Mouse (Mus musculus) ZHBTc4 (cell line): ENCODE measurements around the gene Cacna2d2.

Experiments used
- DNase-seq: peaks from one replicate; pipeline ENCODE4 v3.0.0-alpha.2; 2011; ENCODE audit warnings: low read depth, low spot score

Cacna2d2 gene

GRCm38 (mm10) chr9:107453151-107453550 is 53.7 kb downstream of the Cacna2d2 start:
- DNase-seq: no peak

GRCm38 (mm10) chr9:107456667-107457066 is 57.3 kb downstream of the Cacna2d2 start:
- DNase-seq: no peak

DNA sequence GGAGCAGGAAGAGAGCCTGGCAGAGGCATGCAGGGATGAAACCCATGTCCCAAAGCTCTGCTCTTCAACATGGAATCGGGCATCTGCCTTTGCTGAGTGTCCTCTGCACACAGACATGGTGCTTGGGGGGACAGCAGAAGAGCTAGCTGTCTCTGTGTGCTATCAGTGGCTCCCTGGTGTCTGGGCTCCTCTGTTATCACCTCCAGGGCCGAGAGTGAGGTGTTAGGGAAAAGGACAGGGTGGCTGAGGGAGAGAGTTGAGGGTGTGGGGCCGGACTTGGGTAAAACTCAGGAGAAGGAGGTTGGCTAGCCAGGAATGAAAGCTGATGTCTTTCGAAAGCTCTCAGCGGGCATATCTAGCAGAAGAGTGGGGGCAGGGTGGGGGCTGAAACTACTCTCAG is 63.5 kb downstream of the Cacna2d2 start:
- no peak for DNase-seq

- DNase-seq: peak; percentile 89
Measured at GRCm38 (mm10) chr9:107463509-107463908, 64.1 kb downstream of the Cacna2d2 start.

- DNase-seq: no peak
Measured at GRCm38 (mm10) chr9:107464130-107464529, 64.7 kb downstream of the Cacna2d2 start.

- DNase-seq: no peak
Measured at GRCm38 (mm10) chr9:107465657-107466056, 66.2 kb downstream of the Cacna2d2 start.

DNA sequence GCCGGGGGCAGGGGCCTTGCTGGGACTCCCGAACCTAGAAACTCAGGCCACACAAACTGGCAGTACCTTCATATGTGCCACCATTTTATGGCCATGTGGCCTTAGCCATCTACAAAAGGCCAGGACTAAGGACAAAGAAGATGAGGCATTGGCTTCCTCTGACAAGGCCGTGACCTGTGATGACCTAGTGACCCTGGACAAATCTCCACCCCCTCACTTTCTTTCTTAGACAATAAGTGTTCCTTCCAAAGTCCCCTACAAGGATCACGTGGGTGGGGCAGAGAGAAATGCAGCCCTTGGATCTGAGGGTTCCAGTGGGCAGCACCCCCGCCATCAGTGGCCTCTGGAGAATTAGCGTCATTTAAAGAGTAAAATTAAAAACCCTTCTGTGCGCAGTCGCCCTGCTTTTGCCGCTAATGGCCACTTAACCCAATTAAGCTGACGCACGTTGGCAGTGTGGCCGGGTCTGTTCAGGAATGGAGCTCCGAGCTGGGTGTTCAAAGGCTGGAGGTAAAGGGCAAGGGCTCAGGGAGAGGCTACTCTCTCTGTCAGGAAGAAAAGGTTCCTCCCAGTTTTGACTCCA is 69.9 kb downstream of the Cacna2d2 start:
- DNase-seq: no peak

DNA sequence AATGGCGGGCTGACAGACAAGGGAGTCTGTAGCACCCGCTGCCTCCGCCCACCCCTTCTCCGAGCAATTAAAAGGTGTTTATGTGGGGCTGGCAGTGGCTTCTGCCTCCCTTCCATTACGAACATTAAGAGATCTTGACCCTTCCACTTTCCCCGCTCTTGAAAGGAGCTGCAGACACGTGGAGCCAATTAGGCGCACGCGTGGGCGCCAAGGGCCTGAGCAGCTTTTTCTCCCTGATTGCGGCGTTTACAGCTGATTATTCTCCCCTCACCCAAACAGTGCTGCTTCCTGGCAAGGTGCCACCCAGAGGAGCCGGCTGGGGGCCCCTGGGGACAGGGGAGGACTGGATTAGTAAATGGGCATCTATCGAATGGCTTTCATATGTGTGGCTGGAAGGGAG is 71.0 kb downstream of the Cacna2d2 start:
- DNase-seq: no peak

GRCm38 (mm10) chr9:107474016-107474415 is 74.6 kb downstream of the Cacna2d2 start:
- no peak for DNase-seq

DNA sequence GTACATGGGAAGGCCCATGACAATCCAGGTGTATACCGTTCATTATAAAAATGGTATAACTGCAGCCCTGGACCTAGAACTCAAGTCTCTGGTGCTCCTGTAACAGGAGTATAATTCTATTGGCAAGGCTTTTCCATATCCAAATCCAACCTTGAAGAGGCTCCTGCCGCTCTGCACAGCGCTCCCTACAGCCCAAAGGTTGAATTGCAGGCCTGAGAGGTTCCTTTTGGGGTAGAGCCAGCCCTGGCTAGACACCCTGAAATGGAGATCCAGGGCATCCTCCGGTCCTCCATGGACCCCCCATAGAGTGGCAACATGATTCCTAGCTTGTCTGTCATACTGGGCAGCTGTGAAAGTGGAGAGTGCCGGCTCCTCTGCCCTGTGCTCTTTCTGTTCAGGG is 79.6 kb downstream of the Cacna2d2 start:
- DNase-seq: peak; percentile 79

DNA sequence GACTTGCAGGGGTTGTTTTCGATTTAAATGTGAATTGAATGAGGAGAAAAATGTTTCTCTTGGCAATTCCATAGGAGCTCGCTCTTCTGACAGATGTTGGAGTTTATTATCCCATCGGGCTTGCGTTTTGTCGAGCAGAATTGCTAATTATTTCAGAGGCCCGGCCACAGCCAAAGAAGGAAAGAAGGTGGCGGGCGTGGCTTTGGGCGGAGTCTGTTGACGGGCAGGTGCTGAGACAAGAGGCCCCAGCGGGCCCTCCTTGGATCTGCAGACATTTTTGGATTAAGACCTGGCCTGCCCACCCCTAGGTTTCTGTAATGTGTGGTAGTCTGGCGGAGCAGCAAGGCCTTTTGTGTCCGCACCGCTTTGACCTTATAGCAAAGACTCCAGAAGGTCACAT is 80.2 kb downstream of the Cacna2d2 start:
- DNase-seq: peak; percentile 74

- DNase-seq: peak; percentile 36
Measured at GRCm38 (mm10) chr9:107480477-107481069, 81.2 kb downstream of the Cacna2d2 start.

DNA sequence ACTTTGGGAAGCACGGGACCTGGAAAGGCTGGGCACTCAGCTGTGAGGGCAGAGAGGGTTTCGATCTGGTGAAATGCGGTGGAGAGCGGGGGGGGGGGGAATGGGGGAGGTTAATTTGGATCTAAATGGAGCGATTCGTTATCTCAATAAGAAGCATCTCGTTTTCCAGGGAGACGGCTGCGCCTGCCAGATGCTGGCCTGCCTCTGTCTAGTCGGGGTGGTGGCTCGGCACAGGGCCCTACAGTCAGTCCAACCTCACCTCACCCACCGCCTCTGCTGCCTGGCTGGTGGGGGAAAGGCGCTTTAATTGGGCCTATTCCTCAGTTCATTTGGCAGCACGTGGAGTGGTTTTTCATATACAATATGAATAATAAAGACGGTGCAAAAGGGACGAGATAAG is 81.9 kb downstream of the Cacna2d2 start:
- DNase-seq: no peak

DNA sequence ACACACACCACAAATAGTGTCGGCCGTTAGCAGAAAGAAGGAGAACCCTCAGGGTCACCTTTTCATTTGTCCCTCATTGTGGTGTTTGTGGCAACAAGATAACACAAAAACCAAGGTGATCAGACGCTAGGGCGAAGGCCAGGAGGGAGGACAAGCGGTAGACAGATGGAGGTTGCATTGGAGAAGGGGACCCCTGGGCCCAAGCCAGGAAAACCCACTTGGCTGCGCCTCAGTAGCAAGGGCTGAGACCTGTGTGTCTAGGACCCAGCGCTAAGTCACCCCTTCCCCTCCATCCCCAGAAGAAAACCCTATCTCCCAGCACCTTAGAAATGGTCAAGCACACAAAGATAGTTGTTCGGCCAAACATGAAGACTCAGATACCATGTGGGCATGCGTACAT is 82.6 kb downstream of the Cacna2d2 start:
- no peak for DNase-seq

DNA sequence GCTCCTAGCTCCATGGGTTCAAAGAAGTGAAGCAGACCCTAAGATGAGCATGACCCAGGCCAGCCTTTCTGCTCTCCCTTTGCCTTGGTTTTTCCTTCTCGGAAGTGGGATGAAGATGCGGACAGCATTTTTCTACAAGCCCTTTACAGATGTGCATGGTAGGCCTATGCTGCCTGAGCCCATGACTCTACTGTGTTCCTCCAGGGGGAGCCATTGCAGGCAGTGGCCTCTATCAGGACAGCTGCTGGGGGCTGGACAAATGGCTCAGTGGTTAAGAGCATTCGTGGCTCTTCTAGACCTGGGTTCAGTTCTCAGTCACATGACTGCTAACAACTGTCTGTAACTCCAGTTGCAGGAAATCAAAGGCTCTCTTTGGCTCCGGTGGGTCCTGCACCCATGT is 83.4 kb downstream of the Cacna2d2 start:
- DNase-seq: no peak

DNA sequence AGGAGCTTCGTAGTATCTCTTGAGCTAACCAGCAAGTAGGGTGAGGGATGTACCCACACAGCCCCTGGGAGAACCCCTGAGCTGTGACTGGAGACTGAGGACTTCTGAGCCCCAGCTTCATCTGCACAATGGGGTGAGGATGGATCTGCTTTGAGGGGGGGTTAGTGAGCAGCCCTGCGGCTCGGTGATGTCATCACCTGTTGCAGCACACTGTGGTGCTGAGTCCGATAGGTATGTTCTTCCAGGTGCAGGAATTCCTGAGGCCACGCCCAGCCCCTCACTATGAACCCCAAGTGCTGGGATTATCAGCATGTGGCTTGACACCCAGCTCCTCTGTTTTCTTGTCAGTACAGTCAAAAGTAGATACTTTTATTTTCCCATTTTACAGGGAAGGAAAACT is 84.3 kb downstream of the Cacna2d2 start:
- DNase-seq: no peak

DNA sequence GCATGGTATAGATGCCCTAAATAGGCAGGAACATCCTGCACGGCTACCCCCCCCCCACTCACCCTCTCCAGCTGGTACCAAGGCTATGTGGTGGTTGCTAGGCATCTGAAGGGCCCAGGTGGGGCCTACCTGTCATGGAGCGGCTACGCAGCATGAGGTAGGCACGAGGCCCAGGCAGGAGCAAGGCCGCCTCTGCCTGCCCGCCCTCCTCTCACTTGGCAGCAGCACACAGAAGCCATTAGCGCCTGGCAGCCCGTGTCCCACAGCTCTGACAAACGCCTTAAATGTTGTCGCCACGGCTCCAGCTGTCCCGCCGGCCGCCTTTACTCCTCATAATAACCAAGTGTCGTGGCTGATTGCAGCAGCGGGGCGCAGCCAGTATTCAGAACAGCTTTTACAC is 84.9 kb downstream of the Cacna2d2 start:
- DNase-seq: no peak

- no peak for DNase-seq
Measured at GRCm38 (mm10) chr9:107484766-107485165, 85.4 kb downstream of the Cacna2d2 start.

- DNase-seq: peak; percentile 82
Measured at GRCm38 (mm10) chr9:107486086-107486485, 86.7 kb downstream of the Cacna2d2 start.

DNA sequence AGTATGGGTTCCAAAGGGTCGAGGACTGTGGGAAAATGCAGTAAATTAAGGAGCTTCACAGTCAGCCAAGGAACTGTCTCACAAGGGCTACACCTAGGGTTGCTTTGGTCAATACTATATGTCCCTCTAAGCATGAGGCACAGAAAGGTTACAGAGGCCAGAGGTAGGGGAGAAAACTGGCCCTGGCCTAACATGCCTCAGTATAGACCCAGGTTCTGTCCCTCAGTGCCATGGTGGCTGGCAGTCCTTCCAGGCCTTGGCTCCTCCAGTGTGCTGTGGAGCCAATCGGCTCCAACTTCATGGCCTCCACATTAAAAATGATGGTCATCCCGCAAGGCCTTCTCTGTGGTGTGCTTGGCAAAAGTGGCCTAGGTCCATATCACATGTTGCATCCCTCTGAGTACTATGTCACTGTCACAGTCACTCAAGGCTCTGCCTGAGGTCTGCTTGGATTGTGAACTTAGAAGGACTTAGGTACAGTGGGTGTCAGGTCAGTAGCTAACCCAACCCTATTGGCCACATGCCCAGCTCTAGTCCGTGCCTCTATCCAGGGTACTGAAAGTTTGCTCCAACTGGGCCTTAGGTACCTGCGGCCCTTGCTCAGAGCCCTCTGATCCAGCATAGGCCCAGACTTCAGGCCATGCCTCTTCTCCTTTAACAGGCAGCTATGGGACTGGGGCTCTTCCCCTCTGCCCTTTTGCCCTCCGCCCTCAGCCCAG is 87.3 kb downstream of the Cacna2d2 start:
- peak; percentile 56 for DNase-seq

DNA sequence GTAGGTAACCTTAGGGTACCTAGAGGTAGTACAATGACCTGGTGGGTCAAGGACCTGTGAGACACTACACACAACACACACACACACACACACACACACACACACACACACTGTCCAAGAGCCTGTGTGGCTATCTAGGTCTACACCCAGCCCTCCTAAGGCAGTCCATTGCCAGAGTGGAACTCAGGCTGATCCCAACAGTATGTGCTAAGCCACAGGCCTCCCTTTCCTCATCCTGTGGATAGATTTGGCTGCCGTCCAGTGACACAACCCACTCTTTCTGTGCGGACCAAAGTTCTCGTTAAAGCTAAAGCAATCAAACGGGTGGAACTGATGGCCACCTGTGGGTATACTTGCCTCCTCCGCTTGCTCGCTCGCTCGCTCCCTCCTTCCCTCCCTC is 90.7 kb downstream of the Cacna2d2 start:
- DNase-seq: no peak

DNA sequence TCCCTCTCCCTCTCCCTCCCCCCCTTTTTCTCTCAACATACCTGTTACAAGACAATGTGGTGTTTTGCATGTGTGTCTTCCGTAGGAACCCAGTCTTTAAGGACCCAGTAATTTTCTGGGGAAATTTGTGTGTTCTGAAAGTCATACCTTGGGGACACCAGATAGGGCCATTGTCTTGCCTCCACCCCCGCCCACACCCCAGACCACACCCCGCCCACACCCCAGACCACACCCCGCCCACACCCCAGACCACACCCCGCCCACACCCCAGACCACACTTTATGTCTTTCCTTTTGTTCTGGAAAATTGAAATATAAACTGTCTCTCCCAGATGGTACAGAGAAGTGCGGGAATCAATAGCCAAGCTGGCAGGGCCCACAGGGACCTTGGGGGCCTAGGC is 91.2 kb downstream of the Cacna2d2 start:
- DNase-seq: no peak

- DNase-seq: no peak
Measured at GRCm38 (mm10) chr9:107493511-107493910, 94.1 kb downstream of the Cacna2d2 start.
